Mouse (Mus musculus): Measurements from ENCODE around the gene H2-Aa. TPM values are rescaled to one million over a fixed set of nuclear protein-coding genes. Genes with fewer than 3 reads are reported as not detected.

The H2-Aa gene
- polyA plus RNA-seq, 1 experiment from 2014 or later, result 2.0 TPM

- H3K9me3 ChIP-seq (ENCODE audit: low read depth, low read length), result no peaks in the 10 kb centered on the region; the same call in 1 of the 2 replicates
- no peak overlapping the region for H3K9ac ChIP-seq
- no peak for DNase-seq
- H3K27ac ChIP-seq (ENCODE audit: low read depth), result no peak overlapping the region
- no peaks in the 10 kb centered on the region for H3K4me1 ChIP-seq (ENCODE audit: insufficient read depth)
- WGBS, result 54% methylated on average over 3 of the region's 3 CpGs
- no peak overlapping the region for H3K4me2 ChIP-seq
- no peak for TF ChIP-seq CTCF (IDR thresholded peaks at IDR 0.05; ENCODE audit: low read depth)
- H3K27me3 ChIP-seq (ENCODE audit: insufficient read depth, low read length), result no peaks in the 10 kb centered on the region
- ATAC-seq (ENCODE audit: insufficient read depth), result no peak
- no peak overlapping the region for H3K4me3 ChIP-seq (ENCODE audit: low read depth, low read length)
- no peaks in the 10 kb centered on the region for H3K36me3 ChIP-seq (ENCODE audit: insufficient read depth)
Measured at GRCm38 (mm10) chr17:34240366-34240765, 47.3 kb downstream of the H2-Aa start.

GRCm38 (mm10) chr17:34239601-34240041, 48.0 kb downstream of the H2-Aa start:
- no peaks in the 10 kb centered on the region for H3K27me3 ChIP-seq (ENCODE audit: insufficient read depth, low read length)
- no peak overlapping the region for H3K27ac ChIP-seq (ENCODE audit: low read depth)
- H3K4me2 ChIP-seq, result 0 out of 2 replicates have a peak overlapping the region, but pooled peaks have one; percentile 23
- ATAC-seq (ENCODE audit: insufficient read depth) (no peak), DNase-seq (peak; percentile 16)
- H3K36me3 ChIP-seq (ENCODE audit: insufficient read depth), result no peaks in the 10 kb centered on the region
- no peaks in the 10 kb centered on the region for H3K4me1 ChIP-seq (ENCODE audit: insufficient read depth)
- H3K4me3 ChIP-seq (ENCODE audit: low read depth, low read length), result no peak overlapping the region
- 35% methylated on average over 10 of the region's 10 CpGs for WGBS
- H3K9me3 ChIP-seq (ENCODE audit: low read depth, low read length), result no peaks in the 10 kb centered on the region; the same call in 1 of the 2 replicates
- TF ChIP-seq CTCF (IDR thresholded peaks at IDR 0.05; ENCODE audit: low read depth), result no peak
- no peak overlapping the region for H3K9ac ChIP-seq

GRCm38 (mm10) chr17:34238706-34239105, 48.9 kb downstream of the H2-Aa start, which contains the start of gene H2-Ob:
Gene H2-Ob, plus strand, starts transcription at chr17:34238903.
- no peak within 1 kb of the TSS for H3K27ac ChIP-seq (ENCODE audit: low read depth)
- no peak for TF ChIP-seq CTCF (IDR thresholded peaks at IDR 0.05; ENCODE audit: low read depth)
- no peaks in the 10 kb centered on the region for H3K4me1 ChIP-seq (ENCODE audit: insufficient read depth)
- H3K4me3 ChIP-seq (ENCODE audit: low read depth, low read length), result no peak within 1 kb of the TSS
- no peaks in the 10 kb centered on the region for H3K36me3 ChIP-seq (ENCODE audit: insufficient read depth)
- 58% methylated on average over 3 of the region's 3 CpGs for WGBS
- no peaks in the 10 kb centered on the region for H3K27me3 ChIP-seq (ENCODE audit: insufficient read depth, low read length)
- H3K9me3 ChIP-seq (ENCODE audit: low read depth, low read length), result no peaks in the 10 kb centered on the region; the same call in 1 of the 2 replicates
- H3K4me2 ChIP-seq, result 0 out of 2 replicates have a peak within 1 kb of the TSS, but pooled peaks have one; percentile 23
- no peak for ATAC-seq (ENCODE audit: insufficient read depth)
- no peak within 1 kb of the TSS for H3K9ac ChIP-seq
- peak; percentile 62 for DNase-seq

- H3K27ac ChIP-seq (ENCODE audit: low read depth), result no peak overlapping the region
- 74% methylated on average over 3 of the region's 3 CpGs for WGBS
- no peaks in the 10 kb centered on the region for H3K27me3 ChIP-seq (ENCODE audit: insufficient read depth, low read length)
Measured at GRCm38 (mm10) chr17:34237741-34238140, 49.9 kb downstream of the H2-Aa start.

GRCm38 (mm10) chr17:34236691-34237090, 50.9 kb downstream of the H2-Aa start:
- no peak overlapping the region for H3K4me2 ChIP-seq
- H3K4me3 ChIP-seq (ENCODE audit: low read depth, low read length), result no peak overlapping the region
- no peaks in the 10 kb centered on the region; the same call in 1 of the 2 replicates for H3K9me3 ChIP-seq (ENCODE audit: low read depth, low read length)
- H3K9ac ChIP-seq, result no peak overlapping the region
- H3K27ac ChIP-seq (ENCODE audit: low read depth), result no peak overlapping the region
- DNase-seq (peak; percentile 19), ATAC-seq (ENCODE audit: insufficient read depth) (no peak)
- H3K27me3 ChIP-seq (ENCODE audit: insufficient read depth, low read length), result no peaks in the 10 kb centered on the region
- TF ChIP-seq CTCF (IDR thresholded peaks at IDR 0.05; ENCODE audit: low read depth), result no peak
- 60% methylated on average over 5 of the region's 5 CpGs for WGBS
- H3K4me1 ChIP-seq (ENCODE audit: insufficient read depth), result no peaks in the 10 kb centered on the region
- H3K36me3 ChIP-seq (ENCODE audit: insufficient read depth), result no peaks in the 10 kb centered on the region

More at GRCm38 (mm10) chr17:34237741-34238140, 49.9 kb downstream of the H2-Aa start:
- Histone ChIP-seq H3K4me1 (ENCODE audit: insufficient read depth) (no peaks in the 10 kb centered on the region), H3K4me3 (ENCODE audit: low read depth, low read length) (no peak overlapping the region), H3K9me3 (ENCODE audit: low read depth, low read length) (no peaks in the 10 kb centered on the region; the same call in 1 of the 2 replicates), H3K9ac (no peak overlapping the region), H3K36me3 (ENCODE audit: insufficient read depth) (no peaks in the 10 kb centered on the region), H3K4me2 (no peak overlapping the region)
- DNase-seq (no peak), ATAC-seq (ENCODE audit: insufficient read depth) (no peak)
- no peak for TF ChIP-seq CTCF (IDR thresholded peaks at IDR 0.05; ENCODE audit: low read depth)

GRCm38 (mm10) chr17:34234926-34235325, 52.7 kb downstream of the H2-Aa start:
- H3K36me3 ChIP-seq (ENCODE audit: insufficient read depth), result no peaks in the 10 kb centered on the region
- 38% methylated on average over 9 of the region's 9 CpGs for WGBS

More at GRCm38 (mm10) chr17:34234926-34235325, 52.7 kb downstream of the H2-Aa start:
- no peak overlapping the region for H3K27ac ChIP-seq (ENCODE audit: low read depth)
- no peaks in the 10 kb centered on the region for H3K27me3 ChIP-seq (ENCODE audit: insufficient read depth, low read length)
- TF ChIP-seq CTCF (IDR thresholded peaks at IDR 0.05; ENCODE audit: low read depth), result peak; percentile 80
- H3K9ac ChIP-seq, result no peak overlapping the region
- DNase-seq (peak; percentile 75), ATAC-seq (ENCODE audit: insufficient read depth) (peak; percentile 58; the same call in 1 of the 2 replicates)
- no peak overlapping the region for H3K4me3 ChIP-seq (ENCODE audit: low read depth, low read length)
- H3K9me3 ChIP-seq (ENCODE audit: low read depth, low read length), result no peaks in the 10 kb centered on the region
- no peak overlapping the region for H3K4me2 ChIP-seq
- H3K4me1 ChIP-seq (ENCODE audit: insufficient read depth), result no peaks in the 10 kb centered on the region

Other genes with a start within 250 kb of the H2-Aa start
- gene Col11a2, start 248.4 kb downstream of the H2-Aa start, polyA plus RNA-seq (2014; fragmentation: Nextera tagmentation; extraction: Ambion mirVana), result 4.3 and 5.0 TPM in 2 replicates
- 0.26 TPM in 1 of 2 replicates, not detected in the other for gene H2-Oa, start 195.5 kb downstream of the H2-Aa start, polyA plus RNA-seq (2014; fragmentation: Nextera tagmentation; extraction: Ambion mirVana)
- gene H2-DMa, start 168.3 kb downstream of the H2-Aa start, polyA plus RNA-seq (2014; fragmentation: Nextera tagmentation; extraction: Ambion mirVana), result 9.8 and 15.5 TPM in 2 replicates
- 153 TPM in 2 replicates for gene Brd2, start 165.2 kb downstream of the H2-Aa start, polyA plus RNA-seq (2014; fragmentation: Nextera tagmentation; extraction: Ambion mirVana)
- gene H2-DMb2, start 144.5 kb downstream of the H2-Aa start, polyA plus RNA-seq (2014; fragmentation: Nextera tagmentation; extraction: Ambion mirVana), result 0.91 and 1.1 TPM in 2 replicates
- 1.1 TPM in 2 replicates for gene H2-DMb1, start 134.8 kb downstream of the H2-Aa start, polyA plus RNA-seq (2014; fragmentation: Nextera tagmentation; extraction: Ambion mirVana)
- gene Tap1, start 100.3 kb downstream of the H2-Aa start, polyA plus RNA-seq (2014; fragmentation: Nextera tagmentation; extraction: Ambion mirVana), result 3.5 and 4.0 TPM in 2 replicates
- 3.4 and 4.5 TPM in 2 replicates for gene Psmb9, start 100.1 kb downstream of the H2-Aa start, polyA plus RNA-seq (2014; fragmentation: Nextera tagmentation; extraction: Ambion mirVana)
- gene Psmb8, start 90.1 kb downstream of the H2-Aa start, polyA plus RNA-seq (2014; fragmentation: Nextera tagmentation; extraction: Ambion mirVana), result 7.9 and 8.9 TPM in 2 replicates
- 3.0 and 3.7 TPM in 2 replicates for gene Tap2, start 84.3 kb downstream of the H2-Aa start, polyA plus RNA-seq (2014; fragmentation: Nextera tagmentation; extraction: Ambion mirVana)
- not detected in 2 replicates for gene H2-Ob, start 48.9 kb downstream of the H2-Aa start, polyA plus RNA-seq (2014; fragmentation: Nextera tagmentation; extraction: Ambion mirVana)
- gene H2-Ab1, start 30.1 kb downstream of the H2-Aa start, polyA plus RNA-seq (2014; fragmentation: Nextera tagmentation; extraction: Ambion mirVana), result 2.6 and 2.8 TPM in 2 replicates
- 2.2 and 2.3 TPM in 2 replicates for gene H2-Eb1, start 18.0 kb upstream of the H2-Aa start, polyA plus RNA-seq (2014; fragmentation: Nextera tagmentation; extraction: Ambion mirVana)
- gene H2-Eb2, start 37.8 kb upstream of the H2-Aa start, polyA plus RNA-seq (2014; fragmentation: Nextera tagmentation; extraction: Ambion mirVana), result not detected in 2 replicates
- gene Btnl2, start 67.0 kb upstream of the H2-Aa start, polyA plus RNA-seq (2014; fragmentation: Nextera tagmentation; extraction: Ambion mirVana), result 0.07 and 0.20 TPM in 2 replicates
- not detected in 2 replicates for gene Btnl1, start 89.3 kb upstream of the H2-Aa start, polyA plus RNA-seq (2014; fragmentation: Nextera tagmentation; extraction: Ambion mirVana)
- gene BC051142, start 111.0 kb upstream of the H2-Aa start, polyA plus RNA-seq (2014; fragmentation: Nextera tagmentation; extraction: Ambion mirVana), result 0.54 TPM in 1 of 2 replicates, not detected in the other
- gene Btnl4, start 189.5 kb upstream of the H2-Aa start, polyA plus RNA-seq (2014; fragmentation: Nextera tagmentation; extraction: Ambion mirVana), result not detected in 2 replicates
- not detected in 2 replicates for gene Btnl6, start 229.5 kb upstream of the H2-Aa start, polyA plus RNA-seq (2014; fragmentation: Nextera tagmentation; extraction: Ambion mirVana)